Mouse (Mus musculus) megakaryocyte, embryonic 14.5 days (primary cell): ENCODE results near the gene Ccnc. TPM values are rescaled to one million over a fixed set of nuclear protein-coding genes. Genes with fewer than 3 reads are reported as not detected.

Experiments used
- H3K27me3 ChIP-seq: replicated peaks from 2 replicates; pipeline ENCODE3; 2012; ENCODE audit warnings: inconsistent platforms
- H3K36me3 ChIP-seq: replicated peaks from 2 replicates; pipeline ENCODE3; 2012; ENCODE audit warnings: low read length, inconsistent platforms, mixed read lengths
- H3K4me1 ChIP-seq: 2 replicates; pipeline ENCODE4 v1.6.1; 2012; ENCODE audit warnings: inconsistent platforms
- H3K4me3 ChIP-seq: replicated peaks from 2 replicates; pipeline ENCODE3; 2012; ENCODE audit warnings: moderate library complexity, mild to moderate bottlenecking, inconsistent platforms
- H3K9me3 ChIP-seq: 2 replicates; pipeline ENCODE4 v1.6.1; 2012; ENCODE audit warnings: inconsistent platforms
- FLI1 ChIP-seq: IDR thresholded peaks from 2 replicates; pipeline ENCODE4 v1.6.1; 2012; ENCODE audit warnings: low read length, inconsistent platforms, mixed read lengths
- GATA1 ChIP-seq: IDR thresholded peaks from 3 replicates; pipeline ENCODE4 v1.6.1; 2012; ENCODE audit warnings: mixed read lengths, low read length, inconsistent platforms, borderline replicate concordance
- polyA plus RNA-seq: library from polyadenylated mRNA; stranded (reverse); fragments of >175 nt; gene quantifications from 2 replicates; pipeline ENCODE4 v1.2.3, GENCODE M21; 2012; ENCODE audit warnings: low replicate concordance; ENCODE audit not compliant: insufficient read depth

Gene Ccnc
- 1.8 TPM in 1 of 2 replicates, not detected in the other for polyA plus RNA-seq

DNA sequence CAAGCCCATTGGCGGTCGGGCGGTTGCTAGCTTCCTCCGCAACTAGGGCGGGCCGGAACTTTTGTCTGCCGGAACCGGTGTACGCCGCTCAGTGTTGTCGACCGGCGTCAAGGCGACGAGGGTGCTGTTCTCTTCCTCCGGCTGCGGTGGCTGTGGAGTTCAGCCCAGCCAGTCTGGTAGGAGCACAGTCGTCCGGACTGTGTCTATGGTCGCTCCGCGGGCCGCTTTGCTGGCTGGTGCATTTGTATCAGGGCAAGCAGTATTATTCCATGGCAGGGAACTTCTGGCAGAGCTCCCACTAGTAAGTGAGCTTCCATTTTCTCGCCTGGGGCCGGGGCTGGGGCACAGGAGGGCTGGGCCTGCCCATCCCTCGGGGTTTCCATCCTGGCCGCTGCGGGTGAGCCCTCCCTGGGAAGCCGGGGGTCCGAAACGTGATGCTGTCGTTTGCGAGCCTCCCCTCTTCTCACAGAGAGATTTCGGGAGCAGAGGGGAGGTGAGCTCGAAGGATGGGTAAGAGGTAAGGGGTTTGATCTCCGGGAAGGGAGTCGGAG is at the start of gene Ccnc:
Gene Ccnc, plus strand, starts transcription at position 87 of the 551 bp plus-strand sequence.
- peaks cover 10% of the 10 kb centered on the region; the same call in 1 of the 2 replicates for H3K4me1 ChIP-seq
- no peaks in the 10 kb centered on the region for H3K9me3 ChIP-seq
- H3K36me3 ChIP-seq = peaks cover 15% of the 10 kb centered on the region
- TF ChIP-seq FLI1 = no peak
- no peak for TF ChIP-seq GATA1
- no peaks in the 10 kb centered on the region for H3K27me3 ChIP-seq
- H3K4me3 ChIP-seq = peak within 1 kb of the TSS; percentile 96

DNA sequence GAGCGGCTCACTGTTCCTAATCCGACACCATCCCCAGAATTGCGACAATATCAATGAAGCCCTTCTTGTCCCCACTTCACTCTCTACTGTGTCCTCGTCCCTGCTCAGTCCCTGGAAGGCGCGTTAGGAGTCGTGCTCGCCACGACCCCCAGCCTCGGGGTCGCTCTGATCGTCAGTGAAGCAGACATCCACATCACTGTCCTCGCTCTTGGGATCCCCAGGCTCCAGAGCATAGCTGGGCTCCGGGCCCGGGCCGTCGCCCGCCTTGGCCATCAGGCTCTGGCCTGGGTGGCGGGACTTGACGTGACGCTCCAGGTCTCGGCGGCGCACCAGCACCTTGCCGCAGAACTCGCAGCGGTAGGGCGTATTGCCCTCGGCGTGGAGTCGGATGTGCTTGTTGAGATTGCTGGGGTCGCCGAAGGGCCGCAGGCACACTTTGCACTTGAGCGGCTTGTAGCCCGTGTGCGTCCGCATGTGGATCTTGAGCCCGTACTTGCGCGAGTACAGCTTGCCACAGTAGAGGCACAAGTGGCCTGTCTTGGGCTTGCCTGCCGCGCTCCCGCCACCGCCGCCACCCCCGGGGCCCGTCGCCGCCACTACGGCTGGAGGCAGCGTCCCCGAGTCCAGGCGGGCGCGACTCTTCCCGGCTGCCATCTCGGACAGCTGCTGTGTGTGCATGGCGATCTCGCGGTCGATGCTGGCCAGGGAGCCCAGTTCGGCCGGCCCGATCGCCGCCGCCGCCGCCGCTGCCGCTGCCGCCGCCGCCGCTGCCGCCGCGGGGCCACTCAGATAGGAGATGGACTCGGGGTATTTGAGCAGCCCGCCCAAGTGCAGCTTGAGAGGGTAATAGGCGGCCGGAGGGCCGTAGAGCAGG is 49.2 kb upstream of the Ccnc start:
- Histone ChIP-seq H3K4me3 (peak overlapping the region; percentile 89), H3K27me3 (peaks cover 90% of the 10 kb centered on the region)

DNA sequence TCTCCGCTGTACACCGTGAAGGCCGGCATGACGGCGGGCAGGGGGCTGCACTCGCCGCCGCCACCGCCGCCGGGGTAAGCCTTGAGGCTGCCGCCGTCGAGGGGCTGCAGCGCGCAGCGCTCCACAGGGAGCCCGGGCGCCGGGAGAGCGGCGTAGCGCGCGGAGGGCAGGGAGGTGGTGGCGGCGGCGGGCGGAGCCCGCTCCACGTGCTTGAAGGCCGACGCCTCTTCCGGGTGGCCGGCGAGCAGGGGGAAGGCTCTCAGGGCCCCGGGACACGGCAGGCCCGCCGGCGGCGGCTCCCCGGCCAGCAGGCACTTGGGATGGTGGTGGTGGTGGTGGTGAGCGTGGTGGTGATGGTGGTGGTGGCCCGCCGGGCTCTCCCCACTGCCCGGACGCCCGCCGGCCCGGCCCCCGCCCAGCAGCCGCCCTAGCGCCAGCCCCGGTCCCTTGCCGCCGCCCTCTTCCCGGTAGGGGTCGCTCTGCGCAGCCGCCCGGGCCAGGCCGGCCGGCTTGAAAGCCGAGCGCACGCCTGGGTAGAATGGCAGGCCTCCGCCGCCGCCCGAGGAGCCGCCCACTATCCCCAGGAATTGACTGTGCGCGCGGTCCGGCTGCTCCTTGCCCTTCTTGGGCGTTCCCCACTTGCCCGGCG is 48.4 kb upstream of the Ccnc start:
- H3K27me3 ChIP-seq = peaks cover 94% of the 10 kb centered on the region
- peaks cover 9% of the 10 kb centered on the region; the same call in 1 of the 2 replicates for H3K9me3 ChIP-seq
- TF ChIP-seq GATA1 (no peak), FLI1 (no peak)
- H3K4me1 ChIP-seq = peaks cover 24% of the 10 kb centered on the region
- H3K4me3 ChIP-seq = peak overlapping the region; percentile 89
- H3K36me3 ChIP-seq = no peaks in the 10 kb centered on the region

More for the DNA sequence above, 49.2 kb upstream of the Ccnc start:
- Histone ChIP-seq H3K36me3 (no peaks in the 10 kb centered on the region), H3K4me1 (peaks cover 26% of the 10 kb centered on the region), H3K9me3 (peaks cover 11% of the 10 kb centered on the region; the same call in 1 of the 2 replicates)
- TF ChIP-seq GATA1 = no peak
- no peak for TF ChIP-seq FLI1

- H3K4me3 ChIP-seq = peak overlapping the region; percentile 89
- H3K9me3 ChIP-seq = peaks cover 5% of the 10 kb centered on the region; the same call in 1 of the 2 replicates
Measured at GRCm38 (mm10) chr4:21679624-21680480, 47.6 kb upstream of the Ccnc start.

DNA sequence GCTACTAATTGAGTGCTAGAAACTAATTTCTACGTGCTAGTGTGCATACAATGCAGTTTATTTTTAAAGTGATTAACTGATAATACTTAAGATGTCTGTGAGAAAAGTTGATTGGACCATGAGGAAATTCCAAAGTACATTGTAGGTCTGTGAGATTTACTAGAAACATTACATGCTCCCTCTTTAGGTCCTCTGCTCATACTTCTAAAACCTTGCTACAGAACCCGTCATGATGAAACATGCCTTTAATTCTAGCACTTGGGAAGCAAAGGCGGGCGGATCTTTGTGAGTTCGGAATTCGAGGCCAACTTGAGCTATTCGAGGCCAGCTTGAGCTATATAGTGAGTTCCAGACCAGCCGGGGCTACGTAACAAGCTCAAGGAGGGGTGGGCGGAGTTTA is 46.5 kb upstream of the Ccnc start:
- peaks cover 22% of the 10 kb centered on the region for H3K4me1 ChIP-seq
- H3K4me3 ChIP-seq = no peak overlapping the region
- H3K36me3 ChIP-seq = no peaks in the 10 kb centered on the region
- H3K27me3 ChIP-seq = peaks cover 96% of the 10 kb centered on the region
- TF ChIP-seq GATA1 (no peak), FLI1 (no peak)
- peaks cover 5% of the 10 kb centered on the region; the same call in 1 of the 2 replicates for H3K9me3 ChIP-seq

More at GRCm38 (mm10) chr4:21679624-21680480, 47.6 kb upstream of the Ccnc start:
- peaks cover 94% of the 10 kb centered on the region for H3K27me3 ChIP-seq
- TF ChIP-seq GATA1 (no peak), FLI1 (no peak)
- peaks cover 22% of the 10 kb centered on the region for H3K4me1 ChIP-seq
- no peaks in the 10 kb centered on the region for H3K36me3 ChIP-seq

DNA sequence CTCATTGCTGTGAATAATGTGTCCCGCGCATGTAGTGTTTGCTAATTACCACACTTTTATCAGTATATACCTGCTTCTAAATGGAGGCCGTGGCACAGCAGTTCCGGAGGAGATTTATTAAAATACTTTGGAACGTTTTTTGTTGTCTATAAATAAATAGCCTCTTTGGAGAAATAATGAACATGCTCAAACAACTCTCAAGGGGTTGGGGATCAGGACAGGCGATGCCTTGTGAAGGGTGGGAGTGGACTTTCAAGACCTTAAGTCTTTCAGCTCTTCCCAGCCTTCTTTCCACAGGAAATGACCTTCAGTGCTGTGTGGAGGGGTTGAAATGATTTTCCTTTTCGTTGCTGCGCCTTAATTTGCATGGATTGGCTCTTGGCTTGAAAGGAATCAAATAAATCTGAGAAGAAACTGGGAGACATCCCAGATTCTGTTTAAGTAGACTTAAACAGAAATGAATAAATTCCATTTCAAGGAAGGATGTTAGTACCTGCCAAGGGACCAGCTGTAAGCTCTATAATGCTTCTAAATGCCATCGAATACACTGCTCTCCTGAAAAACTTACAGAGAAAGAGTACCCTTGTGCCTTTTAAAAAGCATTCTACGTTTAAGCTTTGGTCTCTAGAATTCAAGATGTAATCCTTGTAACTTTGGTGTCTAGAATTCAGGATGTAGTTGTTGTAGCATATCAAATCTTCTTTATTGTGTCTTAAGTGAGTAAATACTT is 44.9 kb upstream of the Ccnc start:
- H3K36me3 ChIP-seq = no peaks in the 10 kb centered on the region
- TF ChIP-seq GATA1 = no peak
- TF ChIP-seq FLI1 = no peak
- H3K4me1 ChIP-seq = peaks cover 22% of the 10 kb centered on the region
- no peak overlapping the region for H3K4me3 ChIP-seq
- H3K27me3 ChIP-seq = peaks cover 96% of the 10 kb centered on the region
- peaks cover 13% of the 10 kb centered on the region; the same call in 1 of the 2 replicates for H3K9me3 ChIP-seq

GRCm38 (mm10) chr4:21684341-21684970 is 43.0 kb upstream of the Ccnc start:
- Histone ChIP-seq H3K4me3 (no peak overlapping the region), H3K4me1 (peaks cover 20% of the 10 kb centered on the region), H3K27me3 (peaks cover 95% of the 10 kb centered on the region), H3K9me3 (peaks cover 8% of the 10 kb centered on the region; the same call in 1 of the 2 replicates), H3K36me3 (no peaks in the 10 kb centered on the region)
- TF ChIP-seq GATA1 = no peak
- TF ChIP-seq FLI1 = no peak

GRCm38 (mm10) chr4:21685595-21686091 is 41.9 kb upstream of the Ccnc start, which contains the start of gene Prdm13:
TSS of gene Prdm13 (minus strand) at chr4:21685963.
- peaks cover 8% of the 10 kb centered on the region; the same call in 1 of the 2 replicates for H3K9me3 ChIP-seq
- H3K4me1 ChIP-seq = peaks cover 18% of the 10 kb centered on the region
- H3K36me3 ChIP-seq = no peaks in the 10 kb centered on the region
- no peak within 1 kb of the TSS for H3K4me3 ChIP-seq
- TF ChIP-seq FLI1 (no peak), GATA1 (no peak)
- peaks cover 95% of the 10 kb centered on the region for H3K27me3 ChIP-seq
